Mouse (Mus musculus) heart, embryonic 14.5 days (tissue): ENCODE measurements around the gene S100a13. TPM values are rescaled to one million over a fixed set of nuclear protein-coding genes. Genes with fewer than 3 reads are reported as not detected.
A peak's percentile ranks its signal among the peaks of the same experiment; 100 is the strongest.

Experiments used
- ATAC-seq: fragments of 200-750 bp; cut with Nextera tagmentation; 2 replicates; pipeline ENCODE4 v1.8.0; 2017; ENCODE audit warnings: low read depth, moderate TSS enrichment; ENCODE audit not compliant: insufficient number of reproducible peaks, insufficient read depth, low FRiP score
- H3K27ac ChIP-seq, 2 experiments: fragments of 200-500 bp in 1 of 2; fragments of 300-500 bp in 1 of 2; sonication (generic) in 1 of 2; replicated peaks in 1 of 2; 2 replicates each; pipeline ENCODE4 v1.5.1; 2012 to 2014; ENCODE audit warnings: low read depth in 2 of 2, low read length in 2 of 2, control low read depth in 1 of 2, mild to moderate bottlenecking in 1 of 2, mixed read lengths in 1 of 2; ENCODE audit not compliant: control insufficient read depth in 1 of 2, insufficient read depth in 1 of 2
- H3K27me3 ChIP-seq: fragments of 300-500 bp; sonication (generic); 2 replicates; pipeline ENCODE4 v1.6.1; 2014; ENCODE audit warnings: mild to moderate bottlenecking, low read length, control low read depth; ENCODE audit not compliant: control insufficient read depth, insufficient read depth
- H3K36me3 ChIP-seq: fragments of 300-500 bp; sonication (generic); 2 replicates; pipeline ENCODE4 v1.6.1; 2014; ENCODE audit warnings: mild to moderate bottlenecking, control low read depth, low read length, mixed read lengths; ENCODE audit not compliant: control insufficient read depth, insufficient read depth
- H3K4me1 ChIP-seq, 2 experiments: fragments of 200-500 bp in 1 of 2; fragments of 300-500 bp in 1 of 2; sonication (generic) in 1 of 2; 2 replicates each; pipeline ENCODE4 v1.6.1; 2012 to 2014; ENCODE audit warnings: low read length in 2 of 2, control low read depth in 1 of 2, mixed read lengths in 1 of 2; ENCODE audit not compliant: control insufficient read depth in 2 of 2, insufficient read depth in 2 of 2
- H3K4me2 ChIP-seq: fragments of 300-500 bp; sonication (generic); 2 replicates; pipeline ENCODE4 v1.6.1; 2014; ENCODE audit warnings: mild to moderate bottlenecking, low read length
- H3K4me3 ChIP-seq, 2 experiments: fragments of 200-500 bp in 1 of 2; fragments of 300-500 bp in 1 of 2; sonication (generic) in 1 of 2; 2 replicates each; pipeline ENCODE4 v1.5.1; 2012 to 2014; ENCODE audit warnings: low read length in 2 of 2, mild to moderate bottlenecking in 2 of 2, control low read depth in 1 of 2, low read depth in 1 of 2, moderate library complexity in 1 of 2; ENCODE audit not compliant: control insufficient read depth in 1 of 2, insufficient read depth in 1 of 2
- H3K9ac ChIP-seq: fragments of 300-500 bp; sonication (generic); 2 replicates; pipeline ENCODE4 v1.6.1; 2014; ENCODE audit warnings: mild to moderate bottlenecking, low read length
- H3K9me3 ChIP-seq: fragments of 300-500 bp; sonication (generic); 2 replicates; pipeline ENCODE4 v1.6.1; 2016; ENCODE audit warnings: low read length, control low read depth; ENCODE audit not compliant: control insufficient read depth
- WGBS: fragments of 180-500 bp; shearing (Covaris S2); extraction: QIAGEN DNeasy Blood & Tissue Kit; methylation state at CpG from one replicate; pipeline ENCODE4 v1.1.7; 2014; 5-methylcytosine and 5-hydroxymethylcytosine counted together
- polyA plus RNA-seq: library from polyadenylated mRNA; unstranded; fragments of >200 nt; fragmentation: Nextera tagmentation; extraction: Ambion mirVana; gene quantifications from 2 replicates; pipeline ENCODE4 v1.2.1, GENCODE M21; 2014

S100a13 gene
- polyA plus RNA-seq, 1 experiment from 2014 or later, result 99.9 TPM

DNA sequence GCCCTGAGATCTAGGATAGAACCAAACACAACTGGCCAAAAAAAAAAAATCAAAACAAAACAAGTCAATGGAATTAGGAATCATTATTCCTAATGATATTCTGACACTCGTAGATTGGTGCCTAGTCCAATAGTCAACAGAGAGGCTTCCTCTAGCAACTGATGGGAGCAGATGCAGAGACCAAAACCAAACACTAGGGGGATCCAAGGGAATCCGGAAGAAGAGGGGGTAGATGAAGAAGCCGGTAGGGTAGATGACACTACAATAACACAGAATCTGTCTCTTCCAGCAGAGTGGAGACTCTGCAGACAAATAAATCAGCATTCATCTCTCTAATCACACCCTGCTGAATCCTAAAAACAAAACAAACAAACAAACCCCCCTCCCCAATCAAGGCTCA, 42.0 kb upstream of the S100a13 start:
- Histone ChIP-seq H3K4me3 (no peak overlapping the region), H3K9me3 (no peaks in the 10 kb centered on the region), H3K4me1 (peaks cover 0 to 6% of the 10 kb centered on the region in 2 experiments; a peak in 2 of 4 replicates), H3K27ac (no peak overlapping the region), H3K9ac (no peak overlapping the region), H3K36me3 (peaks cover under 1% of the 10 kb centered on the region; the same call in 1 of the 2 replicates), H3K27me3 (no peaks in the 10 kb centered on the region), H3K4me2 (no peak overlapping the region)
- ATAC-seq, result no peak
- WGBS, result 34% methylated on average over 3 of the region's 3 CpGs

DNA sequence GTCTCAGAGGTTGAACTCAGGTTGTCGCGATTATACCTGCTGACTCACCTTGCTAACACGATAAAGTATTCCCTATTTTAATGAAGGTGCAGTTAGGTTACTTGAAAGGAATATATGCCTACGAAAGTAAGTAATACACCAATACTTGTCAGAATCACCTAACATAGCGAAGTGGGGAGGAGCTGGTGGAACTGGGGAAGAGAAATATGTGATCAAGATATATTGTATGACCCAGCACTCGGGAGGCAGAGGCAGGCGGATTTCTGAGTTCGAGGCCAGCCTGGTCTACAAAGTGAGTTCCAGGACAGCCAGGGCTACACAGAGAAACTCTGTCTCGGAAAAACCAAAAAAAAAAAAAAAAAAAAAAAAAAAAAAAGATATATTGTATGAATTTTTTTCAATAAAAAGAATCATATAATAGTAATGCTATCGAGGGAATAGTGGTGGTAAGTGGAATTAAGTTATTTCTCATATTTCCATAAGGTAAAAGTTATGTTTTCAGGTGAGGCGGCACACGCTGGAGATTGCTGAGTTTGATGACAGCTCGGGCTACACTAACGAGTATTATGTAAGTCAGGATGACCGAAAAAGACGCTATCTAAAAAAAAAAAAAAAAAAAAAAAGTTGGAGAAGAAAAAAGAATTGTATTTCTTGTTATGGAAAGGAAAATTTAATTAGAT, 38.9 kb upstream of the S100a13 start:
- Histone ChIP-seq H3K9ac (no peak overlapping the region; the same call in 1 of the 2 replicates), H3K36me3 (peaks cover 22% of the 10 kb centered on the region), H3K27me3 (no peaks in the 10 kb centered on the region), H3K4me1 (peaks cover 0 to 8% of the 10 kb centered on the region in 2 experiments; a peak in 2 of 4 replicates), H3K4me3 (peak overlapping the region; percentile 19 to 35; a peak in 3 of 4 replicates), H3K9me3 (no peaks in the 10 kb centered on the region), H3K27ac (no peak overlapping the region), H3K4me2 (peak overlapping the region; percentile 48)
- 37% methylated on average over 15 of the region's 16 CpGs for WGBS
- no peak for ATAC-seq

DNA sequence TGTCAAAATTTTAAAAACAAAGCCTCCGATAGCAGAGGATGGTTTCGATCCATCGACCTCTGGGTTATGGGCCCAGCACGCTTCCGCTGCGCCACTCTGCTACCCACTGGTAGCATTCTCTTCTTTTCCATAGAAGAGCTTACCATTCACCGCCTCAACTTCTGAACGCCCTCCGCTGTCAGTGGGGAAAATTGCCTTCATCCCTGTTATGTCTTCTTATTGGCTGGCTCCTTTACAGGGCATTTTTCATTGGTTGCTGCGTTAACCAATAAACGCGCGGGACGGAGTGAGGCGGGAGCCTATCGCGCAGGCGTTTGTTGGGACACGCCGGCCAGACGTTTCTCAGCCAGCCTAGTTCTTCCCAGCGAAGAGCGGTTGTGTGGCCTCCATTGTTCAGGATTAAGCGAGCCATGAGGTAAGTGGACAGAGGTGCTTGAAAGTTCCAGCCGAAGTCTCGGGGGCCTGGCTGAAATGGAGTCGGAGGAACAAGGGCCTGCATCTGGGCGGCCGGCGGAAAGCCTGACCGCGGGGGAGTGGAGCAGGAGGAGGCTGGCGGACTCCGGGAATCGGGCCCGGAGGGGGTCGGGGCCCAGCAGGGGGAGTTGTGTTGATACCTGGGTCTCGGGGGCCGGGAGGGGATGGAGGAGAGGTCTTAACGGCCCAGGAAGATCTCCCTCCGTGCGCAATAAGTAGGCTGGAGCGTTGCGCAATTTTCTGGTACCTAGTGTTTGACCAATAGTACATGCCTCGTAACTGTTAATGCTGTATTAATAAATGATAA, 38.2 kb upstream of the S100a13 start, which contains the start of gene Ilf2:
Gene Ilf2, plus strand, starts transcription at position 296 of the 781 bp plus-strand sequence.
- peak within 1 kb of the TSS; percentile 70 for H3K4me2 ChIP-seq
- WGBS, result under 1% methylated on average over 45 of the region's 45 CpGs
- peak within 1 kb of the TSS; percentile 79 to 92 for H3K4me3 ChIP-seq
- H3K27ac ChIP-seq, result peak within 1 kb of the TSS; percentile 92 to 97
- peaks cover 30% of the 10 kb centered on the region for H3K36me3 ChIP-seq
- ATAC-seq, result peak; percentile 99
- no peaks in the 10 kb centered on the region for H3K27me3 ChIP-seq
- no peaks in the 10 kb centered on the region for H3K9me3 ChIP-seq
- peaks cover 0 to 8% of the 10 kb centered on the region in 2 experiments; a peak in 2 of 4 replicates for H3K4me1 ChIP-seq
- peak within 1 kb of the TSS; percentile 88 for H3K9ac ChIP-seq

DNA sequence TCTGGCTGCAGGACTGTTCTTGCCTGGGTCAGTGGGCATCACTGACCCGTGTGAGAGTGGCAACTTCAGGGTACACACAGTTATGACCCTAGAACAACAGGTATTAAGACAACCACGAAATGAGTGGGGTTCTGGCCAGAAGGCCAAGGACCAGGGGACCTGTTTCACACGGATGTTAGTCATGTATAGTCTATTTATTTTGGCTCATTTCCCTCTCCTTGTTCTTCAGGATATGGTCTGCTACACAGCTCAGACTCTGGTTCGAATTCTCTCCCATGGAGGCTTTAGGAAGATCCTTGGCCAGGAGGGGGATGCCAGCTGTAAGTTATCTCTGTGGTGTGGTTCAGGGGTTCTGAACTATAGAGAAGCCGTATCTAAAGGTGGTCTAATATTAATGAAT, 27.2 kb upstream of the S100a13 start:
- WGBS, result 70% methylated on average over 5 of the region's 5 CpGs
- H3K27ac ChIP-seq, result no peak overlapping the region
- H3K4me1 ChIP-seq, result peaks cover 2 to 7% of the 10 kb centered on the region in 2 experiments; a peak in 3 of 4 replicates
- H3K36me3 ChIP-seq, result peaks cover 76% of the 10 kb centered on the region
- H3K9ac ChIP-seq, result no peak overlapping the region
- H3K27me3 ChIP-seq, result no peaks in the 10 kb centered on the region
- H3K9me3 ChIP-seq, result no peaks in the 10 kb centered on the region
- no peak overlapping the region for H3K4me2 ChIP-seq
- H3K4me3 ChIP-seq, result no peak overlapping the region
- no peak for ATAC-seq

DNA sequence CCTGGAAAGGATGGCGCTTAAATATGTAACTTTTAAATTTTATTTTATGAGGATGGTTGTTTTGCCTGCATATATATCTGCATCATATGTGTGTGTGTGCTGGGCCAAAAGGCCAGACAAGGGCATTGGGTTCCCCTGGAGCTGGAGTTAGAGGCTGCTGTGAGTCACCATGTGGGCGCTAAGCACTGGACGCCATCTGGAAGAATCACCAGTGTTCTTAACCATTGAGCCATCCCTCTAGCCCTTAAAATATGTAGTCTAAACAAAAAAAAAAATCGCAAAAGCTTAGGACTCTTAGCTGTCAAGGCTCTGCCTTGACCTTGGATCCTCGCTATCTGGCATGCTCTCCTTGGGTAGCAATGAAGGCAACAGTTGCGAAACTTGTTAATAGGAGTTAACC, 25.7 kb upstream of the S100a13 start:
- peaks cover 60% of the 10 kb centered on the region for H3K36me3 ChIP-seq

DNA sequence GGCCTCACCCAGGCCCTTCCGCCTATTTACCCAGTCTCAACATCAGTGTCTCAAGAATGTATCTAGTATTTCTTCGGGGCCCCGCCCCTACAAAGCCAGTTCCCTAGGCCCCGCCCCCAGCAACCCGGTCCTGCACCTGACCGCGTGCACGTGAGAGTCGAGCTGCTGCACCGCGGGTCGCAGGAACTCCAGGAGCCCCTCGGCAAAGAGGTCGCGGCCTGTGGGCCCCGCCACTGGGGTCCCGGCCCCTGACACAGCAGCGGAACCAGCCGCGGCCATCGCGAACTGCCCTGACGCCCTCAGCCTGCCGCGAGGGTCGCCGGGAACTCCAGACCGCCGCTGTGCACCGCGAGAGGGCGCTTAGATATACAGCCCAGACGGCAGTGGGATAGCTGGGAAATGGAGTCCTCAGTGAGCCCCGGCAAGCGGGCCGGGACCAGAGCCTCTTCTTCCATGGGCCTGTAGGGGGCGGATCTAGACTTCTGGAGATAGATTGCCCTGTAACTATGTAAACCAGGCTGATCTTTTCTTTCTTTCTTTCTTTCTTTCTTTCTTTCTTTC, 23.5 kb upstream of the S100a13 start, which contains the start of gene Snapin:
Gene Snapin, minus strand, starts transcription at position 338 of the 561 bp plus-strand sequence.
- Histone ChIP-seq H3K4me2 (peak within 1 kb of the TSS; percentile 82), H3K27ac (peak within 1 kb of the TSS; percentile 55 to 70; a peak in 3 of 4 replicates), H3K36me3 (peaks cover 49% of the 10 kb centered on the region), H3K9ac (peak within 1 kb of the TSS; percentile 90), H3K4me3 (peak within 1 kb of the TSS; percentile 82 to 97), H3K27me3 (no peaks in the 10 kb centered on the region), H3K4me1 (peaks cover 2 to 7% of the 10 kb centered on the region in 2 experiments; a peak in 3 of 4 replicates), H3K9me3 (no peaks in the 10 kb centered on the region)
- peak; percentile 92 for ATAC-seq
- under 1% methylated on average over 36 of the region's 37 CpGs for WGBS

More for the DNA sequence above, 25.7 kb upstream of the S100a13 start:
- 90% methylated on average over 6 of the region's 6 CpGs for WGBS
- ATAC-seq, result no peak
- Histone ChIP-seq H3K27ac (no peak overlapping the region), H3K4me1 (peaks cover 2 to 7% of the 10 kb centered on the region in 2 experiments; a peak in 3 of 4 replicates), H3K9me3 (no peaks in the 10 kb centered on the region), H3K4me2 (no peak overlapping the region), H3K9ac (no peak overlapping the region), H3K4me3 (no peak overlapping the region), H3K27me3 (no peaks in the 10 kb centered on the region)

DNA sequence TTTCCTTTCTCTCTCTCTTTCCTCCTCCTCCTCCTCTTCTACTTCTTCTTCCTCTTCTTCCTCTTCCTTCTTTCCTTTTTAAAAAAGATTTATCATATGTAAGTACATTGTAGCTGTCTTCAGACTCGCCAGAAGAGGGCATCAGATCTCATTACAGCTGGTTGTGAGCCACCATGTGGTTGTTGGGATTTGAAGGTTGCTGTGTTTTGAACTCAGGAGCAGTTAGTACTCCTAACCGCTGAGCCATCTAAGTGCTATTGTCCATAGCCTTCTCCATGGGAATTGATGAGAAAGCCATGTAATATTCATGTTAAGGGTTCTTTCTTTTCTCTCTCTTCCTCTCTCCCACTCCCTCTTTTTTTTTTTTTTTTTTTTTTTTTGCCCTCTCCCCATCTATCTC, 22.9 kb upstream of the S100a13 start:
- Histone ChIP-seq H3K27me3 (no peaks in the 10 kb centered on the region), H3K4me3 (no peak overlapping the region), H3K9ac (no peak overlapping the region), H3K4me1 (peaks cover 2 to 7% of the 10 kb centered on the region in 2 experiments; a peak in 3 of 4 replicates), H3K9me3 (no peaks in the 10 kb centered on the region), H3K36me3 (peaks cover 49% of the 10 kb centered on the region), H3K4me2 (no peak overlapping the region), H3K27ac (no peak overlapping the region)
- WGBS, result 38% methylated on average over 2 of the region's 2 CpGs
- ATAC-seq, result no peak
